Mouse (Mus musculus) Patski (cell line): ENCODE results near the gene Utrn. TPM values are rescaled to one million over a fixed set of nuclear protein-coding genes. Genes with fewer than 3 reads are reported as not detected.
A peak's percentile ranks its signal among the peaks of the same experiment; 100 is the strongest.

Experiments
- ATAC-seq: fragments of 100-300 bp; one replicate; pipeline ENCODE4 v1.8.0; 2021
- CTCF ChIA-PET: fragments of 350-600 bp; sonication (Branson Sonifier 250); formaldehyde crosslinking; loops from one replicate; lab custom pipeline; 2022; ENCODE audit warnings: inconsistent platforms; lab: Charles Lee
- POLR2A ChIA-PET: fragments of 350-600 bp; sonication (Branson Sonifier 250); formaldehyde crosslinking; loops from one replicate; lab custom pipeline; 2022; ENCODE audit warnings: antibody characterized with exemption, inconsistent platforms; lab: Charles Lee
- DNase-seq: peaks from one replicate; pipeline ENCODE4 v3.0.0-alpha.2; 2011; ENCODE audit warnings: low read depth, low spot score
- H3K27me3 ChIP-seq: fragments of 371-371 bp; one replicate; pipeline ENCODE4 v1.5.1; 2021
- CTCF ChIP-seq: fragments of 100-300 bp; IDR thresholded peaks from one replicate; pipeline ENCODE4 v1.5.1; 2021
- in situ Hi-C: fragments of 300-500 bp; cut with MboI; formaldehyde crosslinking; loops from 3 replicates; pipeline ENCODE4 v1.11.1; 2018; ENCODE audit warnings: low pct_unique_long_range_greater_than_20kb, mixed read lengths
- polyA plus RNA-seq: library from polyadenylated mRNA; unstranded; gene quantifications from one replicate; pipeline ENCODE4 v1.2.3, GENCODE M21; 2021

The Utrn gene
- polyA plus RNA-seq, 1 experiment from 2014 or later: 40.9 TPM

DNA sequence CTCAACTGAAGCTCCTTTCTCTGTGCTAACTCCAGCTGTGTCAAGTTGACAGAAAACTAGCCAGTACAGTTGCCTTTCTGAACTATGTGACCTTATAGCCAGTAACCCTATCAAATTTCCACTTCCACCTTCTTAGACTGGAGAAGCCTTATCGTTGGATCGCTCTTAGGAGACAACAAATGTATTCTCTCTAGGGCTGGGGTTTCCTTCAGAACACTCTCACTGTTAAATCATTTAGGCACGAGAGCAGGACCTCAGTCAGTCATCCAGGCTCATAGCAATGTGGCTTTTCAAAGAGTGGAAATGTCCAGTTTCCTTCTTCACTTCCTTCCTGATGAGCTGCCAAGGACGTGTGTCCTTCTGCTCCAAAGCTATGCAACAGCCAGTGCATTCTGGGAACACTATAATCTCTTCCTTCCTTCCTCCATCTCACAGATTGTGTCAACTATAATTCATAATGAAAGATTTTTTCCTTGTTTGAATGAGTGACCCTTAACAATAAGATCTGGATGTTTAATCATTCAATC, 87.7 kb downstream of the Utrn start:
- DNase-seq (no peak), ATAC-seq (no peak)
- in situ Hi-C loops: no loop called here
- ChIA-PET CTCF (no interaction called here), POLR2A (no interaction called here)
- H3K27me3 ChIP-seq: no peaks in the 10 kb centered on the region
- TF ChIP-seq CTCF: no peak

DNA sequence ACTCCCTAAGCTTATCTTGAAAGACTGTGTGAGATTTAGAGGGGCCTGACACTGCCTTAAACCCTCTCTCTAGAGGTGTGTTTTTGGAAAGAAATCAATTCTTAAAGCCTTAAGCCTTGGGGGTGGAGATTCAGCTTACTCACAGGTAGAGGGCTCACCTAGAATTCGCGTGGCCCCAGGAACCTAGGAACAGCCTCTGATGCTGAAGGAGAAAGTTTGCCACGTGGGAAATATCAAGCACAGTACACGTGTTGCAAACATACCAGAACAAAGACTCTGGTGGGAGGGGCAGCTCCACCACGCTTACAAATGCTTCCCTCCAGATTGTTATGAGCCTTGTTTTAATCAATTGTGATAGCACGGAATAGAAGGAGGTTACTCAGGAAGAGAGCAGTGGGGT, 96.0 kb downstream of the Utrn start:
- no peak for DNase-seq
- no peak for ATAC-seq
- no peaks in the 10 kb centered on the region for H3K27me3 ChIP-seq
- no peak for TF ChIP-seq CTCF
- POLR2A ChIA-PET: interaction anchor here (0.7 kb wide), 1 partner anchor 658 kb away, joined by 3 read pairs; no protein-coding TSS in a partner anchor
- in situ Hi-C loops: no loop called here
- CTCF ChIA-PET: interaction anchor here (1.3 kb wide), 1 partner anchor 15 kb away, joined by 4 read pairs; no protein-coding TSS in a partner anchor

DNA sequence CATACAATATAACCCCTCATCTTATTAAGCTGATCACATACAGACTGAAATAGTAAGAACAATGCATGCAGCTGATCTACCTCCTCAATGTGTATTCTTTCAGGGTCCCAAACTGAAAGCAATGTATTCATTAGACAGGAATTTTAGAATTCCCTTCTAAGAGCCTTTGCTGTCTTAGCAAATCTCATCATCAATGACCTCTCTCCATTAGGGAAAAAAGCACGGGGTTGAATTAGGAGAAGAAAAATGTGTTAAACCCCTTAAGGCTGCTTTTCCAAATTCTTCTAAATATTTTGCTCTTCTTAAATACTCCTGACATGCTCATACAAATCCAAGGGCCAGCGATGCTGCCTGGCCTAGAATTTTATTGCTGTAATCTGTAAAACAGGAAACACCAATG, 97.7 kb downstream of the Utrn start:
- no peak for TF ChIP-seq CTCF
- CTCF ChIA-PET: no interaction called here
- POLR2A ChIA-PET: interaction anchor here (0.6 kb wide), 3 partner anchors 34 to 567 kb away, joined by 3 to 5 read pairs (median 3); no protein-coding TSS in a partner anchor
- no peaks in the 10 kb centered on the region for H3K27me3 ChIP-seq
- DNase-seq (no peak), ATAC-seq (no peak)
- in situ Hi-C loops: no loop called here

DNA sequence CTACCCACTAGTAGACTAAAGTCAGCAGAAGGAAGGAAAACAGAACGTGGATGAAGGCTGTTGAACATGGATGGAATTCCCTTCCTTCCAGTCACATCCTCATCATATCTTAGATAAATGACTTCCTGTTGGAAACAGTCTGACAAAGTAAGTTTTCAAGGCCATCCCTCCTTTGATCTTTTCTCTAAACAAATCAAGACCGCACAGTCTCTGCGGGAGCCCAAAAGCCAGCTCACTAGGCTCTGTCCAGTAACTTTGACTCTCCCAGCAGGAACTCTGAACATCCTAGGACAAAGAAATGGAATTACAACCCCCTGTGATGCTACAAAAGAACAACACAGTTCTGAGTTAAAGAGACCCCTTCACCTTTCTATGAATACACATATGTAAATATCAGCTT, 106.5 kb downstream of the Utrn start:
- in situ Hi-C loops: no loop called here
- POLR2A ChIA-PET: no interaction called here
- CTCF ChIA-PET: interaction anchor here (1.5 kb wide), 1 partner anchor 17 kb away, joined by 4 read pairs; no protein-coding TSS in a partner anchor
- no peak for ATAC-seq
- TF ChIP-seq CTCF: no peak
- DNase-seq: no peak
- no peaks in the 10 kb centered on the region for H3K27me3 ChIP-seq

- POLR2A ChIA-PET: no interaction called here
- TF ChIP-seq CTCF: no peak
- no peaks in the 10 kb centered on the region for H3K27me3 ChIP-seq
- in situ Hi-C loops: no loop called here
- no peak for ATAC-seq
- CTCF ChIA-PET: interaction anchor here (1.3 to 2.6 kb wide), 4 partner anchors 15 to 68 kb away, joined by 3 to 7 read pairs (median 4); no protein-coding TSS in a partner anchor
- DNase-seq: no peak
These were observed 110.5 kb downstream of the Utrn start for GRCm38 (mm10) chr10:12758702-12758988.

GRCm38 (mm10) chr10:12757943-12758701, 111.0 kb downstream of the Utrn start:
- TF ChIP-seq CTCF: no peak
- ATAC-seq: peak; percentile 92
- peak; percentile 44 for DNase-seq
- ChIA-PET CTCF (interaction anchor here (1.3 to 2.6 kb wide), 4 partner anchors 15 to 67 kb away, joined by 3 to 7 read pairs (median 4); no protein-coding TSS in a partner anchor), POLR2A (no interaction called here)
- in situ Hi-C loops: no loop called here
- no peaks in the 10 kb centered on the region for H3K27me3 ChIP-seq

DNA sequence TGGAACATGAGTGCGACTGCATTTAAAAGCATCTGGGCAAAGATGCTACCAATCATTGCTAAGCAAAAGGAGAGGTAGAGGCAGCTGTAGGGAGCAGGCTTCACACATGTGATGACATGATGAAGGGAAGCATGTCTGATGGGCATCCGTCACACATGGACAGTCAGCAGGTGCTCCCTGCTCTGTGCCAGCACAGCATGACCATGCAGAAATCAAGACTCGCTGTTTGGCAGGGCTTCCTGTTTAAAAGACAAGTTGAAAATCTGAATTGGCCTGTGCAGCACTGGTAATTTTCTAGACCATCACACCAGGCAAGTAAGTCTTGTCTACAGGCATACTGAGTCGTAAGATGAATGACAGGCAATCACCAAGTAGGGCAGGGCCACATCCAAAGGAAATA, 112.5 kb downstream of the Utrn start:
- in situ Hi-C loops: no loop called here
- no peak for ATAC-seq
- no peak for DNase-seq
- no peaks in the 10 kb centered on the region for H3K27me3 ChIP-seq
- ChIA-PET POLR2A (no interaction called here), CTCF (interaction anchor here (2.6 kb wide), 1 partner anchor 18 kb away, joined by 7 read pairs; no protein-coding TSS in a partner anchor)
- TF ChIP-seq CTCF: no peak

GRCm38 (mm10) chr10:12754911-12755310, 114.3 kb downstream of the Utrn start:
- in situ Hi-C loops: no loop called here
- DNase-seq (no peak), ATAC-seq (no peak)
- POLR2A ChIA-PET: no interaction called here
- CTCF ChIA-PET: interaction anchor here (1.6 kb wide), 1 partner anchor 71 kb away, joined by 4 read pairs; no protein-coding TSS in a partner anchor
- TF ChIP-seq CTCF: no peak
- H3K27me3 ChIP-seq: no peaks in the 10 kb centered on the region

DNA sequence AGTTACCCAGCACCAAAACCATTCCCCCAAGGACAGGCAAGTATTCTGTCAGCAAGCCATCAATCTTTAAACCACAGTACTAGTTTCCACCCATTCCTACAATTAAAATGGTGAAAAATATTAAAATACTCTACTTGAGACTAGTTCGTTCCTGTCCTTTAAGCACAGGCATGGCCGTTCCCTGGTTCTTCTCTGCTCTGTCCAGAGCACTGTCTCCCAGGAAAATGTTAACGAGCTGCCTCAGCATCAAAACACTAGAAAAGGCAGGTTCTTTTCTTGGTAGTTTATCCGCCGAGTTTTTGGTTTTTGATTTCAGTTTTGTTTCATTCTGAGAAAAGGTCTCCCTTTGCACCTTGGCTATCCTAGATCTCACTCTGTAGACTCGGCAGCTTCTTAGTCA, 115.0 kb downstream of the Utrn start:
- in situ Hi-C loops: no loop called here
- DNase-seq (no peak), ATAC-seq (no peak)
- no peaks in the 10 kb centered on the region for H3K27me3 ChIP-seq
- no peak for TF ChIP-seq CTCF
- ChIA-PET CTCF (no interaction called here), POLR2A (interaction anchor here (0.5 kb wide), 1 partner anchor 114 kb away, joined by 5 read pairs; no protein-coding TSS in a partner anchor)

DNA sequence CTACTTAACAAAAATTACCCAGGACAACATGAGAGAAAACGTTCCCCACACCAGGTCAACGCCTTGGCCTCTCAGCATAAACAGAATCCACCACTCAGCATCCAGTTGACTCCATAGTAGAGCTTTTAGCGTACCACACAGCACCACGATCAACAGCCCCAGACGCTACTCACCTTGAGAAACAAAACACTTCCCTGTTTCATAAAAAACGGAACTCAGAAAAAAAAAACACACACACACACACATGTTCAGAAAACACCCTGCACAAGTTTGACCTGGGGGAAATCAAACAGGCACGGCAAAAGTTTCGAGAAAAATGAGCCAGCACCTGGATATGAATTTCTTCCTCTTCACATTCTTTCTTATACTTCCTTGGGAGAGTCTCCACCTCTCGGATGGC, 125.4 kb downstream of the Utrn start:
- TF ChIP-seq CTCF: no peak
- H3K27me3 ChIP-seq: no peaks in the 10 kb centered on the region
- in situ Hi-C loops: no loop called here
- ChIA-PET POLR2A (no interaction called here), CTCF (no interaction called here)
- DNase-seq (no peak), ATAC-seq (no peak)
